Mouse (Mus musculus) forebrain, embryonic 14.5 days (tissue): ENCODE measurements around the gene Spink8. TPM values are rescaled to one million over a fixed set of nuclear protein-coding genes. Genes with fewer than 3 reads are reported as not detected.

ENCODE experiments used
- ATAC-seq: fragments of 200-750 bp; cut with Nextera tagmentation; 2 replicates; pipeline ENCODE4 v1.8.0; 2017; ENCODE audit warnings: mild to moderate bottlenecking, moderate library complexity
- DNase-seq: peaks from one replicate; pipeline ENCODE4 v3.0.0-alpha.2; 2015; ENCODE audit warnings: low spot score
- H3K27ac ChIP-seq: fragments of 300-500 bp; sonication (generic); 2 replicates; pipeline ENCODE4 v1.5.1; 2014; ENCODE audit warnings: low read depth, mild to moderate bottlenecking, control low read depth, low read length, moderate library complexity
- H3K27me3 ChIP-seq: fragments of 300-500 bp; sonication (generic); replicated peaks from 2 replicates; pipeline ENCODE4 v1.6.1; 2014; ENCODE audit warnings: low read length, control low read depth, mixed read lengths; ENCODE audit not compliant: control insufficient read depth, insufficient read depth
- H3K36me3 ChIP-seq: fragments of 300-500 bp; sonication (generic); 2 replicates; pipeline ENCODE4 v1.6.1; 2014; ENCODE audit warnings: low read length, control low read depth; ENCODE audit not compliant: control insufficient read depth, insufficient read depth
- H3K4me1 ChIP-seq: fragments of 300-500 bp; sonication (generic); 2 replicates; pipeline ENCODE4 v1.6.1; 2014; ENCODE audit warnings: antibody characterized with exemption, low read length, control low read depth; ENCODE audit not compliant: control insufficient read depth, insufficient read depth
- H3K4me2 ChIP-seq: fragments of 300-500 bp; sonication (generic); 2 replicates; pipeline ENCODE4 v1.6.1; 2014; ENCODE audit warnings: mild to moderate bottlenecking, control low read depth, low read length
- H3K4me3 ChIP-seq: fragments of 300-500 bp; sonication (generic); 2 replicates; pipeline ENCODE4 v1.5.1; 2014; ENCODE audit warnings: low read depth, low read length, control low read depth
- H3K9ac ChIP-seq: fragments of 300-500 bp; sonication (generic); 2 replicates; pipeline ENCODE4 v1.6.1; 2014; ENCODE audit warnings: mild to moderate bottlenecking, low read length, control low read depth, moderate library complexity
- H3K9me3 ChIP-seq: fragments of 300-500 bp; sonication (generic); replicated peaks from 2 replicates; pipeline ENCODE4 v1.6.1; 2016; ENCODE audit warnings: low read length, control low read depth, mixed read lengths; ENCODE audit not compliant: control insufficient read depth
- WGBS: fragments of 180-500 bp; shearing (Covaris S2); extraction: QIAGEN DNeasy Blood & Tissue Kit; methylation state at CpG from one replicate; pipeline ENCODE4 v1.1.7; 2014; 5-methylcytosine and 5-hydroxymethylcytosine counted together
- polyA plus RNA-seq: library from polyadenylated mRNA; unstranded; fragments of >200 nt; fragmentation: Nextera tagmentation; extraction: Ambion mirVana; gene quantifications from 2 replicates; pipeline ENCODE4 v1.2.1, GENCODE M21; 2014

Spink8 gene
- polyA plus RNA-seq, 1 experiment from 2014 or later = not detected

- Histone ChIP-seq H3K27me3 (no peaks in the 10 kb centered on the region), H3K4me3 (no peak overlapping the region), H3K4me2 (no peak overlapping the region), H3K36me3 (no peaks in the 10 kb centered on the region), H3K4me1 (no peaks in the 10 kb centered on the region), H3K9ac (no peak overlapping the region), H3K27ac (no peak overlapping the region), H3K9me3 (no peaks in the 10 kb centered on the region)
- WGBS = 59% methylated on average over 3 of the region's 3 CpGs
- DNase-seq (no peak), ATAC-seq (no peak)
Measured at GRCm38 (mm10) chr9:109807898-109808297, 4.2 kb upstream of the Spink8 start.

- Histone ChIP-seq H3K4me2 (no peak overlapping the region), H3K4me1 (no peaks in the 10 kb centered on the region), H3K9ac (0 out of 2 replicates have a peak overlapping the region, but pooled peaks have one; percentile 8), H3K27ac (0 out of 2 replicates have a peak overlapping the region, but pooled peaks have one; percentile 27), H3K27me3 (no peaks in the 10 kb centered on the region), H3K4me3 (no peak overlapping the region), H3K36me3 (no peaks in the 10 kb centered on the region), H3K9me3 (no peaks in the 10 kb centered on the region)
- WGBS = 40% methylated on average over 7 of the region's 7 CpGs
- no peak for ATAC-seq
- DNase-seq = peak; percentile 41
Measured at GRCm38 (mm10) chr9:109813424-109813823, 1.3 kb downstream of the Spink8 start.

- no peaks in the 10 kb centered on the region for H3K9me3 ChIP-seq
- H3K4me1 ChIP-seq = no peaks in the 10 kb centered on the region
- no peak overlapping the region for H3K4me3 ChIP-seq
- no peak for ATAC-seq
- 71% methylated on average over 6 of the region's 6 CpGs for WGBS
- H3K36me3 ChIP-seq = no peaks in the 10 kb centered on the region
- no peak overlapping the region for H3K9ac ChIP-seq
- no peak overlapping the region for H3K4me2 ChIP-seq
- H3K27ac ChIP-seq = no peak overlapping the region
- no peak for DNase-seq
- no peaks in the 10 kb centered on the region for H3K27me3 ChIP-seq
Measured at GRCm38 (mm10) chr9:109816341-109816740, 4.3 kb downstream of the Spink8 start.

- Histone ChIP-seq H3K9me3 (no peaks in the 10 kb centered on the region), H3K4me3 (no peak overlapping the region), H3K4me2 (no peak overlapping the region), H3K9ac (no peak overlapping the region), H3K36me3 (no peaks in the 10 kb centered on the region), H3K4me1 (no peaks in the 10 kb centered on the region), H3K27me3 (no peaks in the 10 kb centered on the region), H3K27ac (no peak overlapping the region)
- 80% methylated on average over 4 of the region's 4 CpGs for WGBS
- ATAC-seq (no peak), DNase-seq (no peak)
Measured at GRCm38 (mm10) chr9:109825739-109826138, 13.7 kb downstream of the Spink8 start.

GRCm38 (mm10) chr9:109826181-109826580 lies 14.1 kb downstream of the Spink8 start:
- Histone ChIP-seq H3K36me3 (no peaks in the 10 kb centered on the region), H3K9me3 (no peaks in the 10 kb centered on the region), H3K4me3 (no peak overlapping the region), H3K27me3 (no peaks in the 10 kb centered on the region), H3K4me1 (no peaks in the 10 kb centered on the region), H3K4me2 (no peak overlapping the region), H3K27ac (no peak overlapping the region), H3K9ac (no peak overlapping the region)
- ATAC-seq = no peak
- 76% methylated on average over 5 of the region's 5 CpGs for WGBS
- DNase-seq = no peak

GRCm38 (mm10) chr9:109832391-109833087 lies 20.5 kb downstream of the Spink8 start, which contains the start of gene Nme6:
Gene Nme6, plus strand, starts transcription at chr9:109832749.
- Histone ChIP-seq H3K9me3 (no peaks in the 10 kb centered on the region), H3K4me2 (peak within 1 kb of the TSS; percentile 65), H3K4me3 (peak within 1 kb of the TSS; percentile 48), H3K36me3 (peaks cover 13% of the 10 kb centered on the region; the same call in 1 of the 2 replicates), H3K4me1 (no peaks in the 10 kb centered on the region), H3K9ac (peak within 1 kb of the TSS; percentile 58), H3K27ac (peak within 1 kb of the TSS; percentile 56), H3K27me3 (no peaks in the 10 kb centered on the region)
- under 1% methylated on average over 32 of the region's 32 CpGs for WGBS
- ATAC-seq = peak; percentile 98
- DNase-seq = peak; percentile 90

- 9% methylated on average over 6 of the region's 6 CpGs for WGBS
- H3K4me2 ChIP-seq = peak overlapping the region; percentile 65
- H3K4me3 ChIP-seq = peak overlapping the region; percentile 48
- no peak overlapping the region for H3K27ac ChIP-seq
- no peaks in the 10 kb centered on the region for H3K9me3 ChIP-seq
- H3K9ac ChIP-seq = peak overlapping the region; percentile 58
- peaks cover 16% of the 10 kb centered on the region; the same call in 1 of the 2 replicates for H3K36me3 ChIP-seq
- DNase-seq = no peak
- peak; percentile 53; the same call in 1 of the 2 replicates for ATAC-seq
- H3K27me3 ChIP-seq = no peaks in the 10 kb centered on the region
- no peaks in the 10 kb centered on the region for H3K4me1 ChIP-seq
Measured at GRCm38 (mm10) chr9:109833088-109833412, 21.0 kb downstream of the Spink8 start.

GRCm38 (mm10) chr9:109849312-109849758 lies 37.3 kb downstream of the Spink8 start, which contains the start of gene Camp:
Gene Camp, minus strand, starts transcription at chr9:109849617.
- Histone ChIP-seq H3K9me3 (no peaks in the 10 kb centered on the region), H3K9ac (no peak within 1 kb of the TSS), H3K27ac (no peak within 1 kb of the TSS), H3K27me3 (no peaks in the 10 kb centered on the region), H3K36me3 (peaks cover 1% of the 10 kb centered on the region), H3K4me3 (no peak within 1 kb of the TSS), H3K4me2 (no peak within 1 kb of the TSS), H3K4me1 (no peaks in the 10 kb centered on the region)
- DNase-seq (peak; percentile 37), ATAC-seq (no peak)
- WGBS = 83% methylated on average over 6 of the region's 6 CpGs

- H3K4me3 ChIP-seq = no peak overlapping the region
- no peak overlapping the region for H3K27ac ChIP-seq
- H3K9me3 ChIP-seq = no peaks in the 10 kb centered on the region
- H3K27me3 ChIP-seq = no peaks in the 10 kb centered on the region
- H3K4me1 ChIP-seq = no peaks in the 10 kb centered on the region
- ATAC-seq = no peak
- 87% methylated on average over 5 of the region's 5 CpGs for WGBS
- no peak overlapping the region for H3K9ac ChIP-seq
- H3K36me3 ChIP-seq = no peaks in the 10 kb centered on the region
- no peak overlapping the region for H3K4me2 ChIP-seq
- DNase-seq = no peak
Measured at GRCm38 (mm10) chr9:109850099-109850498, 38.0 kb downstream of the Spink8 start.
